Mouse (Mus musculus): Measurements from ENCODE around the gene Gbp3. TPM values are rescaled to one million over a fixed set of nuclear protein-coding genes. Genes with fewer than 3 reads are reported as not detected.
"Not testable (repeated sequence)": the region's sequence is repeated elsewhere in the genome, so short reads cannot be mapped to it uniquely, and the experiment has no call there.

The Gbp3 gene
- total and polyA plus RNA-seq, 2 experiments from 2014 or later: 2.3 to 3.1 TPM

DNA sequence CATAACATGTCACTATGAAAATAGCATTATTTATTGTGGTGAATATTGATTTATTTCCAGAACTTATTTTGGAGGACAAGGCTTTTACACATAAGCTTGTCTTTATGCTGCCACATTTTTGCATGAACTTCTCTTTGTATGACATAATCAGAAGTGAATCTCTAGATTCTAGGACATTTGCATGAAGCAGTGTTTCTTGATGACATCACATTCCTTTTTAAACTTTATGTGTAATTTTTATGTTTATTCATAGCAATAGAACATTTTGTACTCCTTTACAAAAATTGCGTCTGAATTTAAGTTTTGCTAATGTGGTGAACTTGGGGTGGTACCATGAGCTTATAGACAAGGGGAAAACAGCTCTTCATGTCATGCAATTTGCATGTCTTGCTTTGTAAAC, 24.2 kb upstream of the Gbp3 start:
- TF ChIP-seq CTCF (IDR thresholded peaks at IDR 0.05): no peak
- Histone ChIP-seq H3K27ac (ENCODE audit: low read depth, low read length) (no peak overlapping the region), H3K4me1 (ENCODE audit: insufficient read depth, low read length) (no peaks in the 10 kb centered on the region), H3K9ac (replicated peaks; ENCODE audit: low read length, poor library complexity, severe bottlenecking) (no peak overlapping the region), H3K9me3 (ENCODE audit: low read length) (no peaks in the 10 kb centered on the region), H3K4me3 (ENCODE audit: low read depth, low read length) (no peak overlapping the region), H3K36me3 (ENCODE audit: insufficient read depth, low read length) (no peaks in the 10 kb centered on the region), H3K27me3 (ENCODE audit: insufficient read depth, low read length) (no peaks in the 10 kb centered on the region), H3K4me2 (ENCODE audit: low read depth, low read length, poor library complexity, severe bottlenecking) (no peak overlapping the region)
- ATAC-seq (ENCODE audit: low FRiP score): no peak
- 76% methylated on average over 1 of the region's 1 CpGs for WGBS
- DNase-seq (ENCODE audit: low spot score): no peak

DNA sequence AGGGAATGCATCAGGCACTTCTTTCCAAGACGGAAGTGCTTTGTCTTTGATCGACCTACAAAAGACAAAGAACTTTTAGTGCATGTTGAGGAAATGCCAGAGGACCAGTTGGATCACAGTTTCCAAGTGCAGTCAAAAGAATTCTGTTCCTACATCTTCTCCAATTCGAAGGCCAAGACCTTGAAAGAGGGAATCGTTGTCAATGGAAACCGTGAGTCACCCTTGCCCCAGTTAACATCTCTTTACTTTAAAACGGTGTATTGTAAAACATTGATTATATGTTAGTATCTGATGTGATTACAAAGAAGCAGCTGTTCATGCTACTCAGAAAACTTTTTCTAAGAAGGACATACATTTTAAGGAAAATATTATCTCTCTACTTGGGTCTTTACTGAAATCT, 18.4 kb upstream of the Gbp3 start:
- Histone ChIP-seq H3K36me3 (ENCODE audit: insufficient read depth, low read length) (no peaks in the 10 kb centered on the region), H3K4me1 (ENCODE audit: insufficient read depth, low read length) (no peaks in the 10 kb centered on the region), H3K27ac (ENCODE audit: low read depth, low read length) (no peak overlapping the region), H3K9me3 (ENCODE audit: low read length) (no peaks in the 10 kb centered on the region), H3K4me2 (ENCODE audit: low read depth, low read length, poor library complexity, severe bottlenecking) (no peak overlapping the region), H3K4me3 (ENCODE audit: low read depth, low read length) (no peak overlapping the region), H3K27me3 (ENCODE audit: insufficient read depth, low read length) (no peaks in the 10 kb centered on the region), H3K9ac (replicated peaks; ENCODE audit: low read length, poor library complexity, severe bottlenecking) (no peak overlapping the region)
- ATAC-seq (ENCODE audit: low FRiP score): no peak
- DNase-seq (ENCODE audit: low spot score): no peak
- 75% methylated on average over 6 of the region's 6 CpGs for WGBS
- TF ChIP-seq CTCF (IDR thresholded peaks at IDR 0.05): no peak

DNA sequence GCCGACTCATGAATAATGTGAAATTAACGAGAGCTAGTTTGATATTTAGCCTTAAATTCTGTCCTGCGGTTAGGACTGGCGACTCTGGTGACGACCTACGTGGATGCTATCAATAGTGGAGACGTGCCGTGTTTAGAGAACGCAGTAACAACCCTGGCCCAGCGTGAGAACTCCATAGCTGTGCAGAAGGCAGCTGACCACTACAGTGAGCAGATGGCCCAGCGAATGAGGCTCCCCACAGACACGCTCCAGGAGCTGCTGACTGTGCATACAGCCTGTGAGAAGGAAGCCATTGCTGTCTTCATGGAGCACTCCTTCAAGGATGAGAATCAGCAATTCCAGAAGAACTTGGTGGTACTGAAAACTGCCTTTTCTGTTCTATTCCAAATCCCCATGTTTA, 17.1 kb upstream of the Gbp3 start:
- 73% methylated on average over 12 of the region's 12 CpGs for WGBS
- not testable (repeated sequence) for H3K27me3 ChIP-seq (ENCODE audit: insufficient read depth, low read length); H3K4me3 ChIP-seq (ENCODE audit: low read depth, low read length); H3K36me3 ChIP-seq (ENCODE audit: insufficient read depth, low read length); DNase-seq (ENCODE audit: low spot score); H3K9ac ChIP-seq (replicated peaks; ENCODE audit: low read length, poor library complexity, severe bottlenecking); H3K4me2 ChIP-seq (ENCODE audit: low read depth, low read length, poor library complexity, severe bottlenecking); ATAC-seq (ENCODE audit: low FRiP score); H3K4me1 ChIP-seq (ENCODE audit: insufficient read depth, low read length); H3K9me3 ChIP-seq (ENCODE audit: low read length); H3K27ac ChIP-seq (ENCODE audit: low read depth, low read length)

DNA sequence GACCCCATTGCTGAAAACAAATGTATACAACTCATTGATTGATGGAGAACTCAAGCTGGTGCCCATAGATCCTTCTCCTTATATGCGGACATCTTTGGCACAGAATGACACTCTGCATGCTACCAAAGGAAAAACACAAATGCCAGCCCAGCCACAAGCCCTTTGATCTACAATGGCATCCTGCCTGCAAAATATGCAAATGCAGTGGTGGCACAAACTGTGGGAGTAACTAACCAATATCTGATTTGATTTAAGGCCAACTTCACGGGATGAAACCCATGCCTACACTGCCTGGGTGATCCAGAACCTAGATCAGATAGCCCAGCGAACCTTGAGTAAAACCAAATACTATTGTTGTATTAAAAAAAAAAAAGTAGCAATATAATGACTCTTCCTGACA, 13.1 kb upstream of the Gbp3 start:
- H3K4me1 ChIP-seq (ENCODE audit: insufficient read depth, low read length): no peaks in the 10 kb centered on the region
- H3K36me3 ChIP-seq (ENCODE audit: insufficient read depth, low read length): no peaks in the 10 kb centered on the region
- H3K27ac ChIP-seq (ENCODE audit: low read depth, low read length): no peak overlapping the region
- no peaks in the 10 kb centered on the region for H3K27me3 ChIP-seq (ENCODE audit: insufficient read depth, low read length)
- H3K9me3 ChIP-seq (ENCODE audit: low read length): no peaks in the 10 kb centered on the region
- DNase-seq (ENCODE audit: low spot score): peak; percentile 45
- WGBS: 82% methylated on average over 3 of the region's 3 CpGs
- ATAC-seq (ENCODE audit: low FRiP score): no peak
- no peak overlapping the region for H3K4me3 ChIP-seq (ENCODE audit: low read depth, low read length)
- H3K9ac ChIP-seq (replicated peaks; ENCODE audit: low read length, poor library complexity, severe bottlenecking): no peak overlapping the region
- no peak for TF ChIP-seq CTCF (IDR thresholded peaks at IDR 0.05)
- H3K4me2 ChIP-seq (ENCODE audit: low read depth, low read length, poor library complexity, severe bottlenecking): no peak overlapping the region

DNA sequence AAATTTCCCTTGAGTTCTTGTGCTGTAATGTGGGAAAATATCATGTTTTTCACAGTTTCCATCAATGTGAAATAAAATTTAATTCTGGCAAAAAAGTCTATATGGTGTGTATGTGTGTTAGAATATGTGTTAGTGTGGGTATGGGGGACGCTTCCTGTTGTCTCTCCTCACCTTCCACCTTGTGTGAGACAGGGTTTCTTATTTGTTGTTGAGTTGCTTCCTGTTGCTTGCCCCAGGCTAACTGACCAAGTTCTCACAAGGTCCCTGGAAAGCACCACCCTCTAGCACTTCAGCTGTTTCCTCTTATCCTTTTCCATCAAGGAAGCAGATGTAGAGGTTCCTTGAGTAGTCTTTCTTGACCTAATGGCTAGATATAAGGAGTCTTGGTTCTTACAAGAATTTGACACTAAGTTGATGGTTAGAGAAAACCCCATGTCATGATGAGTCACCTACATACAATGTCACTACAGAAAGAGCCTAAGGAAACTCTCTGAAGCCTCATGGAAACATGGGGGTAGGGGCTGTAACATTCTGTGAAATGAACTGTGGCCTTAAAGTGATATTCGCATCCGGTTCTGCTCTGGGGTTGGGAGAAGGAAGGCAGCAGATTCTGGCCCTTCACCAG, 9.7 kb upstream of the Gbp3 start:
- H3K4me2 ChIP-seq (ENCODE audit: low read depth, low read length, poor library complexity, severe bottlenecking): no peak overlapping the region
- ATAC-seq (ENCODE audit: low FRiP score) (no peak), DNase-seq (ENCODE audit: low spot score) (no peak)
- H3K4me3 ChIP-seq (ENCODE audit: low read depth, low read length): no peak overlapping the region
- H3K9me3 ChIP-seq (ENCODE audit: low read length): no peaks in the 10 kb centered on the region
- H3K27me3 ChIP-seq (ENCODE audit: insufficient read depth, low read length): no peaks in the 10 kb centered on the region
- 84% methylated on average over 3 of the region's 3 CpGs for WGBS
- H3K4me1 ChIP-seq (ENCODE audit: insufficient read depth, low read length): no peaks in the 10 kb centered on the region
- no peak overlapping the region for H3K27ac ChIP-seq (ENCODE audit: low read depth, low read length)
- no peak overlapping the region for H3K9ac ChIP-seq (replicated peaks; ENCODE audit: low read length, poor library complexity, severe bottlenecking)
- no peak for TF ChIP-seq CTCF (IDR thresholded peaks at IDR 0.05)
- H3K36me3 ChIP-seq (ENCODE audit: insufficient read depth, low read length): no peaks in the 10 kb centered on the region

DNA sequence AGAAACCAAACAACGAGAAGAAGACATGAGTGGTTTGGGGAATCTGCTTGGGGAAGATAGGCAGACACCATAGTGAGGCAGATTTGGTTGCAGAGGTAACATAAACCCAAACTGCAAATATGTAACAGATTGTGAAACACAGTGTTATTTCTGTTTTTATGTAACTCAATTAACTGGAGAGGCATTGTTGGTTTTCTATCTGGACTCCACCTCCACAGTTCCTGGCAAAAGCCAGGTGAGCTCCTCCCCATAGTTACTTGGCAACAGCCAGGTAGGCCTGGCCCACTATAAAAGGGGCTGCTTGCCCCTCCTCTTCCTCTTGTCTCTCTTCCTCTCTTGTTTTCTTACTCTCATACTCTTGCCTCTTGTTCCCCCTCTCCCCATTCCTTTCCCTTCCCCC, 5.2 kb upstream of the Gbp3 start:
- no peak for ATAC-seq (ENCODE audit: low FRiP score)
- TF ChIP-seq CTCF (IDR thresholded peaks at IDR 0.05): no peak
- Histone ChIP-seq H3K4me1 (ENCODE audit: insufficient read depth, low read length) (no peaks in the 10 kb centered on the region), H3K4me3 (ENCODE audit: low read depth, low read length) (no peak overlapping the region), H3K36me3 (ENCODE audit: insufficient read depth, low read length) (no peaks in the 10 kb centered on the region), H3K4me2 (ENCODE audit: low read depth, low read length, poor library complexity, severe bottlenecking) (no peak overlapping the region), H3K27me3 (ENCODE audit: insufficient read depth, low read length) (no peaks in the 10 kb centered on the region), H3K27ac (ENCODE audit: low read depth, low read length) (no peak overlapping the region), H3K9me3 (ENCODE audit: low read length) (no peaks in the 10 kb centered on the region), H3K9ac (replicated peaks; ENCODE audit: low read length, poor library complexity, severe bottlenecking) (no peak overlapping the region)
- DNase-seq (ENCODE audit: low spot score): no peak
- 83% methylated on average over 1 of the region's 1 CpGs for WGBS

Measured in midbrain, postnatal 0 days (tissue).